Mouse (Mus musculus) myocyte (in vitro differentiated cells): ENCODE data around the gene Gimap7.
"Not testable (repeated sequence)": the region's sequence is repeated elsewhere in the genome, so short reads cannot be mapped to it uniquely, and the experiment has no call there.

Experiments
- E2F4 ChIP-seq: IDR thresholded peaks from one replicate; pipeline ENCODE4 v1.6.1; 2011; ENCODE audit warnings: mild to moderate bottlenecking, control low read depth, moderate library complexity; ENCODE audit not compliant: insufficient read depth
- MYOD1 ChIP-seq, 3 experiments: IDR thresholded peaks; one replicate each; pipeline ENCODE4 v1.6.1; 2011; ENCODE audit warnings: control low read depth in 2 of 3, low read depth in 2 of 3, mild to moderate bottlenecking in 2 of 3, moderate library complexity in 1 of 3; ENCODE audit not compliant: insufficient read length in 2 of 3, control insufficient read depth in 1 of 3
- POLR2A ChIP-seq: IDR thresholded peaks from one replicate; pipeline ENCODE4 v1.6.1; 2011; ENCODE audit warnings: low read depth, mild to moderate bottlenecking, control low read depth, moderate library complexity; ENCODE audit not compliant: insufficient read length
- POLR2AphosphoS2 ChIP-seq: IDR thresholded peaks from one replicate; pipeline ENCODE4 v1.6.1; 2011; ENCODE audit warnings: low read depth, control low read depth; ENCODE audit not compliant: insufficient read length
- TCF12 ChIP-seq: IDR thresholded peaks from one replicate; pipeline ENCODE4 v1.6.1; 2011; ENCODE audit warnings: mild to moderate bottlenecking, control low read depth; ENCODE audit not compliant: poor library complexity, insufficient read depth, severe bottlenecking
- USF1 ChIP-seq: IDR thresholded peaks from one replicate; pipeline ENCODE4 v1.6.1; 2011; ENCODE audit warnings: low read depth, mild to moderate bottlenecking, control low read depth, moderate library complexity

DNA sequence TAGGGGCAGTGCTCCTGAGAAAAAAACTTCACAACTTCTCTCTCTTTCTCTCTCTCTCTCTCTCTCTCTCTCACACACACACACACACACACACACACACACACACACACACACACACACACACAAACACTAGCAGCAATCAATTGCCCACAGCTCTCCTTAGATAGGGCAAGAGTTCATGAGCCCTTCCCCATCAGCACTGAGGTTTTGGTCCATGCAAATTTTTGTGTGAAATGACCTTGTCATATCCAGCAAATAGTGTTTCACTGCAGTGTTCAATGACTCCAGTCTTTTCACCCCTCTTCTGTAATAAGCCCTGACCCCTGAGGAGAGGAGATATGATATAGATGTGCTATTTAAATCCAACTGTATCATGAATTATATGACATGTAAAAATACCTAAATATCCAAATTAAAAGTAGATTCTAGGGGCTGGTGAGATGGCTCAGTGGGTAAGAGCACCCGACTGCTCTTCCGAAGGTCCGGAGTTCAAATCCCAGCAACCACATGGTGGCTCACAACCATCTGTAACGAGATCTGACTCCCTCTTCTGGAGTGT lies 35.1 kb upstream of the Gimap7 start:
- TF ChIP-seq E2F4; USF1; TCF12; POLR2AphosphoS2; MYOD1 (IDR thresholded peaks at IDR 0.05; ENCODE audit: control insufficient read depth in 1 of 3, insufficient read length in 2 of 3, low read depth in 2 of 3); POLR2A: not testable (repeated sequence)
